Mouse (Mus musculus): ENCODE results near the gene Prr36.
"Not testable (repeated sequence)": the region's sequence is repeated elsewhere in the genome, so short reads cannot be mapped to it uniquely, and the experiment has no call there.

Prr36 gene

GRCm38 (mm10) chr8:4216791-4217621, at the start of gene Prr36:
Prr36 (minus strand) TSS chr8:4217459.
- DNase-seq (ENCODE audit: low spot score) = peak; percentile 41

GRCm38 (mm10) chr8:4265160-4265914, 48.1 kb upstream of the Prr36 start:
- no peak for DNase-seq (ENCODE audit: low spot score)

GRCm38 (mm10) chr8:4263105-4263791, 46.0 kb upstream of the Prr36 start:
- DNase-seq (ENCODE audit: low spot score) = no peak

- DNase-seq (ENCODE audit: low spot score) = no peak
Measured at GRCm38 (mm10) chr8:4259805-4260170, 42.5 kb upstream of the Prr36 start.

GRCm38 (mm10) chr8:4259125-4259804, 42.0 kb upstream of the Prr36 start, which contains the start of gene Ctxn1:
Ctxn1 (minus strand) TSS chr8:4259274.
- peak; percentile 98 for DNase-seq (ENCODE audit: low spot score)

- no peak for DNase-seq (ENCODE audit: low spot score)
Measured at GRCm38 (mm10) chr8:4258678-4259077, 41.4 kb upstream of the Prr36 start.

GRCm38 (mm10) chr8:4258233-4258632, 41.0 kb upstream of the Prr36 start:
- peak; percentile 81 for DNase-seq (ENCODE audit: low spot score)

- no peak for DNase-seq (ENCODE audit: low spot score)
Measured at GRCm38 (mm10) chr8:4257350-4257749, 40.1 kb upstream of the Prr36 start.

- no peak for DNase-seq (ENCODE audit: low spot score)
Measured at GRCm38 (mm10) chr8:4256911-4257310, 39.7 kb upstream of the Prr36 start.

GRCm38 (mm10) chr8:4255471-4255870, 38.2 kb upstream of the Prr36 start:
- not testable (repeated sequence) for DNase-seq (ENCODE audit: low spot score)

GRCm38 (mm10) chr8:4254001-4254400, 36.7 kb upstream of the Prr36 start:
- peak; percentile 58 for DNase-seq (ENCODE audit: low spot score)

- DNase-seq (ENCODE audit: low spot score) = peak; percentile 94
Measured at GRCm38 (mm10) chr8:4252934-4253841, 35.9 kb upstream of the Prr36 start, which contains the start of gene Snapc2. Snapc2 (plus strand) TSS chr8:4253080.

GRCm38 (mm10) chr8:4252116-4252760, 35.0 kb upstream of the Prr36 start:
- no peak for DNase-seq (ENCODE audit: low spot score)

GRCm38 (mm10) chr8:4250306-4250970, 33.2 kb upstream of the Prr36 start:
- DNase-seq (ENCODE audit: low spot score) = peak; percentile 82

- peak; percentile 71 for DNase-seq (ENCODE audit: low spot score)
Measured at GRCm38 (mm10) chr8:4249213-4249612, 32.0 kb upstream of the Prr36 start.

GRCm38 (mm10) chr8:4247951-4248540, 30.8 kb upstream of the Prr36 start, which contains the start of gene Tgfbr3l:
Tgfbr3l (plus strand) TSS chr8:4248214.
- peak; percentile 54 for DNase-seq (ENCODE audit: low spot score)

- DNase-seq (ENCODE audit: low spot score) = no peak
Measured at GRCm38 (mm10) chr8:4247241-4247640, 30.0 kb upstream of the Prr36 start.

GRCm38 (mm10) chr8:4245737-4246136, 28.5 kb upstream of the Prr36 start:
- DNase-seq (ENCODE audit: low spot score) = no peak

GRCm38 (mm10) chr8:4245061-4245460, 27.8 kb upstream of the Prr36 start:
- DNase-seq (ENCODE audit: low spot score) = no peak

Measured in ovary, postnatal 36 days (tissue).